Mouse (Mus musculus) heart, adult 8-10 months (tissue): ENCODE measurements around the gene Hlx. TPM values are rescaled to one million over a fixed set of nuclear protein-coding genes. Genes with fewer than 3 reads are reported as not detected.

Source experiments
- DNase-seq: peaks from one replicate; pipeline ENCODE4 v3.0.0; 2022; ENCODE audit warnings: low spot score
- total RNA-seq, 4 experiments: library from RNA; stranded (reverse); gene quantifications; 2 replicates each; pipeline ENCODE4 v1.2.4; 2022

The Hlx gene
- 1 to 10 TPM; 7.3 to 8.4 (median 8.0) TPM for total RNA-seq

GRCm38 (mm10) chr1:184732556-184733049, at the start of gene Hlx:
TSS of gene Hlx (minus strand) at chr1:184732619.
- peak; percentile 77 for DNase-seq

GRCm38 (mm10) chr1:184782161-184782513, 49.7 kb upstream of the Hlx start:
- DNase-seq, result no peak

DNA sequence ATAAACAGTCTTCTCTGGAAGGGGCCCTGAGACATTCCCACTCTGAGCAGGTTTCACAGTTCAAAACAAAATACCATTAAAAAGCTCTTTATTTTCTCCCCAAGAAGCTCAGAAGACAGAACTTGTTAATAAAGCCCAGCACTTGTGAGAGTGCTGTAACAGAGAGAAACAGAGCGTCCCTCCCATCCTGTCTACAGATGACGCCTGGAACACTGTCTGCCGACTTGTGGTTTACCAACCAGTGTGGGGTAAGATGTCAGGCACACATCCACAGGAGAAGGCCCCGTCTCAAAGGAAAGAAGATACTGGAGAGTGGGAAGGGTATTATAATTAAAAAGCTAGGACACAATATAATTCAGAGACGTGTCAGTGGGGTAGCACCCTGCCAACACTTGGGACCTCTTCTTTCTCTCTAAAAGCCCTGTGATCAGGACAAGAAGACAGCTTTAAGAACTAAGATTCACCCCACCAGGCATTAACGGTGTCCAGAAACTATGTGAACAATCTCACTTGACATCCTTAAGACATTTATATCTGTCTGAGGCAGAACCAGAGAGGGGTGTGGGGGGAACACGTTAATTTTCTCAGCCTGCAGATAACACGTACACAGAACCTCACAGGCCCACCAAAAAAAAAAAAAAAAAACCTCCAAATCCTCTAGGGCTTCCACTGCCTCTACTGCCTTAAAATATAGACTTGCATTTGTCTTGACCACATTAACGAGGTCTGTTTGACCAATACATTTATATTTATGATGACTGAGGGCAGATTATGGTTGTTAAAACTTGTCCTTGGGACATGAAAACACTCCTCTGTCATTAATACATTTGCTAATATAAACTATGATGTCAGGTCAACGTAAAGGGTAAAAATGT, 49.1 kb upstream of the Hlx start:
- no peak for DNase-seq

DNA sequence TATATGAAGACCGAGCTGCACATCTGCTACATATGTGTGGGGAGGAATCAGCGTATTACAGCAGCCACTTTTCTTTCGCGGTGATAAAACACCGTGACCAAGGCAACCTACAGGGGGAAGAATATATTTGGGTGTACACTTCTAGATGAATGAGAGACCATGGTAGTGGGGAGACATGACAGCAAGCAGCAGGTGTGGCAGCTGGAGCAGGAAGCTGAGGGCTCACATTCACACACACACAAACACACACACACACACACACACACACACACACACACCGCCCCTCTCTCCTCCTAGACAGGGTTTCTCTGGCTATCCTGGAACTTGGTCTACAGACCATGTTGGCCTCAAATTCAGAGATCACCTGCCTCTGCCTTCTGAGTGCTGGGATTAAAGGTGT, 45.7 kb upstream of the Hlx start:
- DNase-seq, result no peak

DNA sequence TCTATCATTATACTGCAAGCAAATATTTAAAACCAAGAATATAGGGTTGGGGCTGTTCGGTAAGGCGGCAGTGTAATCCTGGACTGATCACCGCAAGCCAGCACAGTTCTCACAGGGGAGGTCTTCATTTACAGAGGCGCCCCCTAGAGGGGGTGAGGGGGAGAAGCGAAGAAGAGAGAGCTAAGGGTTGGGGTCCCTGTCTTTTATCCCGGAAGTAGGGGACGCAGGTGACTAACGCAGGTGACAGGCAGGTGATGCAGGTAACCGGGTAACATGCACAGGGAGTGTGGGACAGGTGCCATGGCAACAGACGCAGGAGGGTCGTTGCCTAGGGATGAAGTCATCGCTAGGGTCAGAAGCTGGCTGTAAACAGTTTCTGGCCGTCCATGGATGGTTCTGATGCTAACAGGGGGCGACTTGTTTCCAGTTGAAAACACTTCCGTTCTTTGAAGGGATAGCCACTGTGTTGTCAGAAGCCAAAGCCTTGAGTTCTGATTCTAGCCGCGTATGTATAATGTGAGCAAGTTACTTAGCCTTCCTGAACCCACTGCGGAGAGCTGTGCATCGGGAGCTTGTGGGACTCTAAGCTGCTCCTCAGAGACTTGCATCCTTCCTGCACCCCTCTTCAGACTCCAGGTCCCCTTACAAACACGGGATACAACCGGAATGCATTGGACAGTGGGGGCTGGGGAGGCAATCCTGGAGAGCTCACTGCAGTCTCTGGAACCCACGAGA, 44.8 kb upstream of the Hlx start:
- no peak for DNase-seq

- DNase-seq, result no peak
Observed at GRCm38 (mm10) chr1:184775289-184775688, 42.9 kb upstream of the Hlx start.

DNA sequence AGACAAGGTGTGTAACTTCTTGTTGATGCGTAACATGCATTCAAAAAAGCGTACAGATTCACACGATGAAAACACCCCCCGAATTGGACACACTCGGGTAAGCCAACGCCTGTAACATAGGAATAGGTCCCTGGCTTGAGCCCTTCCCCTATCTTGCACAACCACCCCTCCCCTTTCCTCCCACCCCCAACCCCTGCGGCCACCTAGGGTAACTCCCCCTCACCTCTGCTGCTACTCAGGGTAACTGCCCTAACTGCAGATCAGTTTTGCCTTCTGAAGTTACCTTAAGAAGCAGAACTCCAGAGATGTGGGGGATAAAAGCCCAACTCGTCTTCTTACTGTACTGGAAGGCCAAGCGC, 39.5 kb upstream of the Hlx start:
- no peak for DNase-seq

DNA sequence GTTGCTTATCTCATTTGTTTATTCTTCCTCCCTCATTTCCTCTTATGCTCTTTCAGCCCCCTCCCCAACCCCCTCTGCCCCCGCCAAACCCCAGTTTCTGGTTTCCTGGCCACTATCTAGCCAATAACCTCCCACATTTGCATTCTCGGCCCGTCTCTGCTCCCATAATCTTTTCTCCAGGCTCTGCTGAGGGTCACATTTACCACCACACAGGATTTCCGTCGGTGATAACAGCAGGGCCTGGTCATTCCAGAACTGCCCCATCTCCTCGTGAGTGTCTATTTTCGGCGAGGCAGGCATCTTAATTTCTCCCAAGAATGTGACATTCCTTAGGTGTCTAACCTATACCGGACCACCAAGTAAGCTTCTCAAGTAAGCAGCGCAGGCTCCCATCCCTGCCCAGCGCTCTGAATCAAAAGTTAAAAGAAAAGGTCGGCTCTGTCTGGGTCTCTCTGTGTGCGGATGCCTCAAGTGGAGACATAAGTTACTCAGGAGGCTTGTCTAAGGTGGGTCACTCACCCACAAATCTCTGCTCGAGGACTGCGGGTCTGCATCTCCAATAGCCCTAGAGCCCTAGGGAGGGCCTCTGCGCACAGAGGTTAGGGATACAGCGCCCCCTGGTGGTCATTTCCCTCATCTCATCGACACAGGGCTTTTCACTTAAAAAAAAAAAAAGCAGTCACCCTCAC, 38.9 kb upstream of the Hlx start:
- peak; percentile 84 for DNase-seq

DNA sequence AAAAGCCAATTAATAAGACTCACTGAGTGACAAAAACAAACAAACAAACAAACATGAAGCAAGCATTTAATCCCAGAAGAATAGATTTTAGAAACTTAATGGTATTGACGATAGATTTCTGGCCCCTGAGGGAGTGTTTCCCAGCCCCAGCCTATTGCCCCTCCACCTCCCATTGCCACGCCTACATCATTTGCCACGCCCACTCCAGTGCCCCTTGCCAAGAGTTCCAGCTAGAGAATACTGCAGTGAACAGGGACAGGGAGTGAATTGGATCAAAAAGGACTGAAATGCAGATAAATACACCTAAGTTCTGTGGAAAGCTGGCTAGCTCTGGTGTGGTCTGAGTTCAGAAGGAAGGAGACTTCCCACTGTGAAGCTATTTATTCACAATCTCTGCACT, 31.4 kb upstream of the Hlx start:
- DNase-seq, result no peak

DNA sequence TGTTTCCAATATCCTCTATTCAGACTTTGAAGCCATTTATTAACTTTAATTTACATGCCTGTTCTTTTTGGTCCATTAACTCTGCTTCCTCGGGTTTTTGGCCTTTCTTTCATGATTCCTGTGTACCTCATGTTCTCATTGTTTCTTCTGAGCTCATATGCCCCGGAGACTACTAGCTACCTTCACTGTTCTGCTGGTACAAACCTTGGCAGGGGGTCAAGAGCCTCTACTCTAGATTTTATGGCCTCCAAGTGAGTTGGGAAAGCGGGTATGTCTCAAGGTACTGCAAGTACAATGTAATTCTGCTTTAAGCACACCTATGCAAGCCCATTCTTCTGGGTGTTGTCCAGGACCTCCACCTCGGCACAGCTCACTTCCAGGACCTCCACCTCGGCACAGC, 30.5 kb upstream of the Hlx start:
- no peak for DNase-seq

DNA sequence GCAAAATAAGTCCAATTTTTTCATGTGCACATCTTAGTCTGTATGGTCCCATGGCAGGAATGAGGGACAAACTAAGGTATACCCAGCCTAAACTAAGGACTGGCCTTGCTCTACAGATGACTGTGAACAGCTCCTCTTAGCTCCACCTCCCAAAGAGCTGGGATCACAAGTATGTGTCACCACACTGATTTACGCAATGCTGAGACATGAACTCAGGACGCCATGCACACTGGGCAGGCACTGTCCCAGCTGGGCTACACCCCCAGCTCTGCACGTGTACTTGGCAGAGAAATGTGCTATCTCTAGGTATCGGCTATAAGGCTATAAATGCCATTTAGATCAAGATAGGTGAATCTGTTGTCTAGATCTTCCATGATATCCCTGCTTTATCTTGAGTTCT, 29.6 kb upstream of the Hlx start:
- DNase-seq, result no peak

GRCm38 (mm10) chr1:184752671-184753070, 20.3 kb upstream of the Hlx start:
- no peak for DNase-seq

GRCm38 (mm10) chr1:184750114-184750664, 17.8 kb upstream of the Hlx start:
- DNase-seq, result no peak

DNA sequence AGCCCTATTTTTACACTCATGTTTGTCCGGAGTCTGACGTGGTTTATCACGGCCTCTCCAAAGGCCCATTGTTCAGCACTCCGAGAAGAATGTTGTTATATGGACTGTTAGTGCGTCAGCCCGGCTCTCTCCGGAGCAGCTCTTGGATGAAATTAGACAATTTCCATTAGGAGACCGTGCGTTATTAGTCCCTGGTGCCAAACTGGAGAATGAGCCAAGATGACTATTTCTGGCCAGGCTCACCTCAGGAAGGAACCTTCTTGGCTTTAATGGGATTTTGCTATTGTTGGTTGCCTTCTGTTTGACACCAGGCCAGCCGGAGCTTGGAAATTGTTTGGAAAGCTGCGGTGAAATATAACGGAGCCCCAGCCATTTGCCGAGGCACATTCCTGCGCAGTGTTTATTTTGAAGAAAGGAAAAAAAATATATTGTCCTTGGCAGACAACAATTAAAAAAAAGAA, 16.3 kb upstream of the Hlx start:
- DNase-seq, result peak; percentile 86

DNA sequence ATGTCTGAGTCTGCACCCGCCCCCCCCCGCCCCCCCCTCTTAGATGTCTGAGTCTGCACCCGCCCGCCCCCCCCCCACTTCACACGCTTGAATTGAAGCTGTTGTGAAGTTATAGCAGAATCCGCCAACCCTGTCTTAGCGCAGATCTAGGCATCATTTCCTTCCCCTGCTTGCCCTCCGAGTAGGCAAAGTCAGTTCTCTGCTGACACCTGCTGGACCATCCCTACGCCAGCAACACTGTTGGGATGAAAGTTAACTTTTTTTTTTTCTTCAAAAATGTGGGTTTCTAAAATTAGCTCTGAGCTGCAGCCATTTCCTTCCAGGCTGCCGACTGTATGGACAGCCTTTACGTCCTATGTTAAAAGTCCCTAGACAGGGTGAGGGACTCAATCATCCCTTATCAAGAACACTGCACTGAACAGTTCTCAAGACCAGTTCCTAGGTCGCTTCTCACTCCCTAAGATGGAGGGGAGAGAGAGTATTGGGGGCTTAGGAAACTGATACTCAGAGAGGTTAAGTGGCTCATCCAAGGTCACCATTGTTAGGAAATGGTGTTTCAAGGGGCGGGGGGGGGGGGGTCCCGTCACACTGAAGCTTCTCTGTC, 5.6 kb upstream of the Hlx start:
- peak; percentile 79 for DNase-seq

- DNase-seq, result no peak
Observed at GRCm38 (mm10) chr1:184737228-184737627, 4.8 kb upstream of the Hlx start.

DNA sequence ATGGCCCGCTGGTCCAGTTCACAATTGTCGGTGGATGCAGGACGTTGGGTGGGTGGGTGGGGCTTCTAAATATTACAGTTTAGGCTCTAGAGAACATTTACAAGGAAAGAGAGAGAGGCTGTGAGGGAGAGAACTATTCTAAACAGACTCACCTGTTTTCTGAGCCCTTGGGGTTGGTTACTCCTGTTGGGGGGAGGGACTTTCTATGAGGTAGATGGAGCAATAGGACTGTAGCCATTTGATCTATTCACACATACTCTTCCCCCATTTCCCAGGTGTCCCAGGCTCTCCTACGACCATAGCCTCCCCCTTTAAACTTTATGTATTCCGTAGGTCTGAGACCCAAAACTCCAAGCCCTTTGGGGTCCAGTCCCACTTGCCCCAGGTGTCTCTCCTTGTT, 3.8 kb upstream of the Hlx start:
- DNase-seq, result no peak

GRCm38 (mm10) chr1:184734991-184735920, 2.8 kb upstream of the Hlx start:
- DNase-seq, result peak; percentile 80

DNA sequence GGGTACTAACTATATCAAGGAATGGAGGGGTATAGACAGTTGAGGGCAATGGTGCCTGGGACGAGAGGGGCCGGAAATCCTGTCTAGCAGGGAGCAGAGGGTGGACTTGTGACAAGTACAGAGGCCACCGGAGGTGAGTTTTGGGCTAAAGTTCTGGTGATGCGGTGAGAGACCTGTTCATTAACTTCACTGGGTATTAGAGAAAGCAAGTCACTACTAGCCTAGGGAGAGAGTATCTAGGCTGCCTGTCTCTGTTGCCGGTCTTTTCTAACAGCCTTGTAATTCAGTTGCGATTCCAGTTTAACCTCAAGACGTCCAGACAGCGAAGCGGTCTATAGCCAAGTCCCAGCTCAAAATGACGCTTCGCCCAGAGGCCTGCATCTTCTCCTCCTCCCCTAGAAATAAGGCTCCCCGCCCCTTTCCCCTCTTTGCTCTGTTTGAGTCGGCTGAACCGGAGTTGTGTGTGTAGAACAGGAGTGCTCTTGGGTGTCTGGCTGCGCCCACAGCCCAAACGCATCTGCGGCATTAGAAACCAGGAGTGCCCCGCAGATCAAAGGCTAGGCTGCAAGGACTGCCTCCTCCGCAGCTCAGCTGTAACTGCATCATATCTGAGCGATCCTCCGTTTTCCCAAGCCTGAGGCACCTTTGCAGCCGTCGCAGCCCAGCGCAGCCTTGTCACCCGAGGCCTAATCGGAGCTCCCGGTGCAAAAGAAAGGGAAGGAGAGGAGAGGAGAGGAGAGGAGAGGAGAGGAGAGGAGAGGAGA, 1.8 kb upstream of the Hlx start:
- DNase-seq, result peak; percentile 41
